In the genomic region with DNA sequence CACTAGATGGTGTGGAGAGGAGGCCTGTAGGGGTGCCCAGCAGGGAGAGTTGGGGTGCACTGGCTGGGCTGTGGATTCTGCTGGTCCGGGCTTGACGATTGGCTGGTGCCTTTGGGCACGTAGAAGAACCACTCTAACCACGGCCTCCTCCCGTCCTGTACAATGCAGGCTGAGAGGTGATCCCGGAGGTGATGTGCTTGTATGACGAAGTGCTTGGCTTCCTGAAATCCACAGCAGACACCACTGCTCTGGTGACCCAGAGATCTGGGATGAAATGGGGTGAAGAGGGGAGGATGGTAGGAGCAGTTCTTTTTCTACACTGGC, we compare ENCODE assay signal across 9 mouse cellular contexts. TPM values are rescaled to one million over a fixed set of nuclear protein-coding genes. Genes with fewer than 3 reads are reported as not detected.
A peak's percentile ranks its signal among the peaks of the same experiment; 100 is the strongest.
DNase-seq lines count a peak whose midpoint lies in the region; ATAC-seq and TF ChIP-seq lines count a peak whose summit lies in the region.
"Had no signal": no experiment of that assay in that cellular context is flagged by ENCODE, and none has a peak within 500 bp of the region (broad histone marks: within the 10 kb centered on the region; RNA-seq: fewer than 3 reads in every experiment).

No protein-coding gene starts in this region.

- H3K9me3 ChIP-seq in heart, embryonic 15.5 days (replicated peaks) = no peaks in the 10 kb centered on the region
- no peaks in the 10 kb centered on the region for H3K9me3 ChIP-seq in forebrain, postnatal 0 days (ENCODE audit: low read length)
- no peaks in the 10 kb centered on the region for H3K9me3 ChIP-seq in midbrain, embryonic 10.5 days (replicated peaks)

- TF ChIP-seq CTCF in forebrain, postnatal 0 days (IDR thresholded peaks at IDR 0.05; ENCODE audit: low read depth) = 0 out of 2 replicates have a peak, but pooled peaks have one; percentile 15
- no peak for TF ChIP-seq CTCF in thymus, adult 2 months (IDR thresholded peaks at IDR 0.05; ENCODE audit: borderline replicate concordance, control insufficient read depth, extremely low read depth, insufficient read depth, low read length, poor library complexity)

- DNase-seq in heart, adult 8-10 months (ENCODE audit: low spot score) = no peak
- DNase-seq in brain, adult 2 months (ENCODE audit: low read depth, low spot score) = peak; percentile 54
- DNase-seq in forebrain, postnatal 0 days = no peak
- no peak for DNase-seq in midbrain, embryonic 10.5 days (ENCODE audit: low spot score)
- no peak for DNase-seq in thymus, adult 2 months
- DNase-seq in embryo, embryonic 10 days (ENCODE audit: low spot score) = no peak
- DNase-seq in ovary, postnatal 36 days (ENCODE audit: low spot score) = no peak
- DNase-seq: layer of hippocampus, adult 9-11 months had no signal

- 15% methylated on average over 7 of the region's 7 CpGs for WGBS in heart, embryonic 15.5 days
- 3% methylated on average over 7 of the region's 7 CpGs for whole genome bisulfite sequencing in forebrain, postnatal 0 days
- WGBS in midbrain, embryonic 10.5 days = 11% methylated on average over 7 of the region's 7 CpGs
- 85% methylated on average over 7 of the region's 7 CpGs for WGBS in thymus, adult 2 months

- H3K4me2 ChIP-seq in heart, embryonic 15.5 days = peak overlapping the region; percentile 96
- H3K4me2 ChIP-seq in forebrain, postnatal 0 days (ENCODE audit: low read depth) = peak overlapping the region; percentile 85

- 0 out of 2 replicates have a peak overlapping the region, but pooled peaks have one; percentile 8 for H3K27ac ChIP-seq in heart, embryonic 15.5 days
- peak overlapping the region; percentile 16; the same call in 1 of the 2 replicates for H3K27ac ChIP-seq in forebrain, postnatal 0 days (ENCODE audit: low read depth, low read length)
- peak overlapping the region; percentile 98 for H3K27ac ChIP-seq in midbrain, embryonic 10.5 days (replicated peaks)
- no peak overlapping the region for H3K27ac ChIP-seq in thymus, adult 2 months (ENCODE audit: control insufficient read depth, insufficient read depth, low read length)

- ATAC-seq in heart, embryonic 15.5 days (replicated peaks; ENCODE audit: insufficient number of reproducible peaks, insufficient read depth, low FRiP score, low read depth) = 0 out of 2 replicates have a peak, but pooled peaks have one; percentile 3
- ATAC-seq in forebrain, postnatal 0 days = no peak

- H3K27me3 ChIP-seq in heart, embryonic 15.5 days = no peaks in the 10 kb centered on the region
- H3K27me3 ChIP-seq in forebrain, postnatal 0 days (ENCODE audit: insufficient read depth, low read length) = no peaks in the 10 kb centered on the region
- H3K27me3 ChIP-seq in midbrain, embryonic 10.5 days (ENCODE audit: low read depth, poor library complexity, severe bottlenecking) = no peaks in the 10 kb centered on the region
- no peaks in the 10 kb centered on the region for H3K27me3 ChIP-seq in thymus, adult 2 months (ENCODE audit: control insufficient read depth, insufficient read depth, low read length)

- H3K4me1 ChIP-seq in heart, embryonic 15.5 days (replicated peaks) = peaks cover 64% of the 10 kb centered on the region
- peaks cover 25% of the 10 kb centered on the region for H3K4me1 ChIP-seq in forebrain, postnatal 0 days (ENCODE audit: insufficient read depth)
- peaks cover 59% of the 10 kb centered on the region for H3K4me1 ChIP-seq in midbrain, embryonic 10.5 days
- H3K4me1 ChIP-seq in thymus, adult 2 months (replicated peaks; ENCODE audit: control insufficient read depth, insufficient read depth, low read length) = peaks cover 29% of the 10 kb centered on the region

- H3K9ac ChIP-seq in heart, embryonic 15.5 days = peak overlapping the region; percentile 48
- H3K9ac ChIP-seq in forebrain, postnatal 0 days = peak overlapping the region; percentile 39

- TF ChIP-seq POLR2A in thymus, adult 2 months (IDR thresholded peaks at IDR 0.05; ENCODE audit: control insufficient read depth, extremely low read depth, insufficient read depth, low read length, poor library complexity) = no peak

- H3K36me3 ChIP-seq in heart, embryonic 15.5 days = no peaks in the 10 kb centered on the region
- peaks cover 16% of the 10 kb centered on the region for H3K36me3 ChIP-seq in forebrain, postnatal 0 days (ENCODE audit: insufficient read depth)
- H3K36me3 ChIP-seq in midbrain, embryonic 10.5 days = peaks cover 37% of the 10 kb centered on the region
- peaks cover 18% of the 10 kb centered on the region for H3K36me3 ChIP-seq in thymus, adult 2 months (ENCODE audit: control insufficient read depth, insufficient read depth, low read length)

- peak overlapping the region; percentile 77 for H3K4me3 ChIP-seq in heart, embryonic 15.5 days
- peak overlapping the region; percentile 74 for H3K4me3 ChIP-seq in forebrain, postnatal 0 days (ENCODE audit: low read depth, low read length)
- H3K4me3 ChIP-seq in midbrain, embryonic 10.5 days = peak overlapping the region; percentile 84
- H3K4me3 ChIP-seq in thymus, adult 2 months (ENCODE audit: control insufficient read depth, insufficient read depth, low read length) = no peak overlapping the region

RNA-seq across cellular contexts. Expression of a gene that starts 36.4 kb away (rescaled TPM):
- 12.8 and 19.1 TPM in 2 replicates for polyA plus RNA-seq in heart, embryonic 15.5 days (2015; fragmentation: Nextera tagmentation; extraction: Ambion mirVana)
- total RNA-seq in heart, adult 8-10 months (2022) = 10 to 100 TPM; 20.4 to 25.3 (median 22.5) TPM
- total RNA-seq in forebrain, postnatal 0 days (2014; rRNA removed) = 50.9 and 60.7 TPM in 2 replicates
- 16.6 and 21.2 TPM in 2 replicates for polyA plus RNA-seq in forebrain, postnatal 0 days (2015; fragmentation: Nextera tagmentation; extraction: Ambion mirVana)
- 23.4 and 23.9 TPM in 2 replicates for polyA plus RNA-seq in midbrain, embryonic 10.5 days (2016; fragmentation: Nextera tagmentation; extraction: Ambion mirVana)
- polyA plus RNA-seq in thymus, adult 2 months (2012; rRNA removed) = 205 and 240 TPM in 2 replicates
